Mouse (Mus musculus) megakaryocyte, embryonic 14.5 days (primary cell): ENCODE measurements around the gene Slc25a11.

Source experiments
- FLI1 ChIP-seq: IDR thresholded peaks from 2 replicates; pipeline ENCODE4 v1.6.1; 2012; ENCODE audit warnings: low read length, inconsistent platforms, mixed read lengths
- GATA1 ChIP-seq: IDR thresholded peaks from 3 replicates; pipeline ENCODE4 v1.6.1; 2012; ENCODE audit warnings: mixed read lengths, low read length, inconsistent platforms, borderline replicate concordance

DNA sequence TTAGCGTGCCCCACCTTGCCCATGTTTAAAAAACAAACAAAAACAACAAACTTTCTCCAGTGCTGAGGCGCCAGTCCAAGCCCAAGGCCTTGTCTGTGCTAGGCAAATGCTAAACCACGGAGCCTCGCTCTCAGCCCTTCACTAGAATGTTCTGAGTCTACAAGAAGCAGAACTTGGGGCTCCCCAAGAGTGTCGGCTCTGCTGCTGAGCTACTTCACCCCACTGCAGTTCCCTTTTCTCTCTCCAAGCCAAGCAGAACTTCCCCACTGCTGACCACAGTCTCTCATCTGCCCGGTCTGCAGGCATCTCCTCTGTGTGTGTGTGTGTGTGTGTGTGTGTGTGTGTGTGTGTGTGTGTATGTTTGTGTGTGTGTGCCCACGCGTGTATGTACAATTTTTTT is 32.6 kb upstream of the Slc25a11 start:
- TF ChIP-seq GATA1 (no peak), FLI1 (no peak)
